Mouse (Mus musculus) erythroblast, adult 5-6 weeks (primary cell): Measurements from ENCODE around the gene Mfn2. TPM values are rescaled to one million over a fixed set of nuclear protein-coding genes. Genes with fewer than 3 reads are reported as not detected.
"Not testable (repeated sequence)": the region's sequence is repeated elsewhere in the genome, so short reads cannot be mapped to it uniquely, and the experiment has no call there.

Experiments
- ATAC-seq: replicated peaks from 2 replicates; pipeline ENCODE4 v1.8.0; 2016; ENCODE audit warnings: moderate number of reproducible peaks, mild to moderate bottlenecking, moderate TSS enrichment, inconsistent platforms; ENCODE audit not compliant: poor library complexity, low FRiP score, severe bottlenecking
- total RNA-seq, 2 experiments: library from RNA; stranded (forward) in 1 of 2; stranded (reverse) in 1 of 2; fragments of 150-400 nt in 1 of 2; fragments of 200-764, 138-1000 nt in 1 of 2; gene quantifications; 2 replicates each; pipeline versions ENCODE4 v1.2.3 to v1.2.4; 2015 to 2017; ENCODE audit warnings: low replicate concordance in 2 of 2

Gene Mfn2
- total RNA-seq, 2 experiments from 2014 or later, result 5.2 to 6.1 TPM

- ATAC-seq, result no peak
These were observed 28.5 kb downstream of the Mfn2 start for GRCm38 (mm10) chr4:147875852-147876575.

- ATAC-seq, result no peak
These were observed 35.3 kb downstream of the Mfn2 start for GRCm38 (mm10) chr4:147869238-147869637.

- ATAC-seq, result peak; percentile 97
These were observed 36.0 kb downstream of the Mfn2 start, which contains the start of the genes Miip and Fv1 for GRCm38 (mm10) chr4:147868450-147869031. Miip (minus strand) TSS chr4:147868816. Fv1 (plus strand) TSS chr4:147868979.

- no peak for ATAC-seq
These were observed 36.7 kb downstream of the Mfn2 start for GRCm38 (mm10) chr4:147867563-147868449.

- ATAC-seq, result not testable (repeated sequence)
These were observed 37.7 kb downstream of the Mfn2 start for GRCm38 (mm10) chr4:147866793-147867192.

GRCm38 (mm10) chr4:147866056-147866455, 38.4 kb downstream of the Mfn2 start:
- no peak for ATAC-seq

- no peak for ATAC-seq
These were observed 38.9 kb downstream of the Mfn2 start for GRCm38 (mm10) chr4:147865651-147866050.

- no peak for ATAC-seq
These were observed 42.5 kb downstream of the Mfn2 start for GRCm38 (mm10) chr4:147862051-147862450.

- ATAC-seq, result no peak
These were observed 53.7 kb downstream of the Mfn2 start for GRCm38 (mm10) chr4:147850776-147851175.

- peak; percentile 18; the same call in 1 of the 2 replicates for ATAC-seq
These were observed 55.9 kb downstream of the Mfn2 start for GRCm38 (mm10) chr4:147848584-147848991.

- ATAC-seq, result peak; percentile 81
These were observed 56.6 kb downstream of the Mfn2 start, which contains the start of gene Zfp933 for GRCm38 (mm10) chr4:147847614-147848583. Zfp933 (minus strand) TSS chr4:147848366.

GRCm38 (mm10) chr4:147842871-147843270, 61.6 kb downstream of the Mfn2 start:
- ATAC-seq, result no peak

- ATAC-seq, result not testable (repeated sequence)
These were observed 65.2 kb downstream of the Mfn2 start for GRCm38 (mm10) chr4:147839282-147839681.

GRCm38 (mm10) chr4:147824389-147824788, 80.1 kb downstream of the Mfn2 start:
- no peak for ATAC-seq

Other genes with a start within 250 kb of the Mfn2 start
- gene Zfp534, start 202.2 kb downstream of the Mfn2 start, total RNA-seq (2015; ENCODE audit: low replicate concordance), result not detected in 2 replicates
- gene Zfp534, start 202.2 kb downstream of the Mfn2 start, total RNA-seq (2017; ENCODE audit: low replicate concordance), result not detected in 2 replicates
- gene Zfp984, start 94.9 kb downstream of the Mfn2 start, total RNA-seq (2015; ENCODE audit: low replicate concordance), result 23.8 and 32.3 TPM in 2 replicates
- 9.9 and 11.8 TPM in 2 replicates for gene Zfp984, start 94.9 kb downstream of the Mfn2 start, total RNA-seq (2017; ENCODE audit: low replicate concordance)
- 0.96 and 3.3 TPM in 2 replicates for gene Zfp933, start 56.3 kb downstream of the Mfn2 start, total RNA-seq (2015; ENCODE audit: low replicate concordance)
- gene Zfp933, start 56.3 kb downstream of the Mfn2 start, total RNA-seq (2017; ENCODE audit: low replicate concordance), result 2.1 and 2.6 TPM in 2 replicates
- 7.3 and 16.3 TPM in 2 replicates for gene Miip, start 35.9 kb downstream of the Mfn2 start, total RNA-seq (2015; ENCODE audit: low replicate concordance)
- gene Miip, start 35.9 kb downstream of the Mfn2 start, total RNA-seq (2017; ENCODE audit: low replicate concordance), result 12.3 and 26.6 TPM in 2 replicates
- gene Fv1, start 35.7 kb downstream of the Mfn2 start, total RNA-seq (2015; ENCODE audit: low replicate concordance), result not detected in 2 replicates
- 1.7 and 4.5 TPM in 2 replicates for gene Fv1, start 35.7 kb downstream of the Mfn2 start, total RNA-seq (2017; ENCODE audit: low replicate concordance)
- gene Plod1, start 32.1 kb upstream of the Mfn2 start, total RNA-seq (2015; ENCODE audit: low replicate concordance), result 1.5 and 2.1 TPM in 2 replicates
- gene Plod1, start 32.1 kb upstream of the Mfn2 start, total RNA-seq (2017; ENCODE audit: low replicate concordance), result 2.4 and 2.6 TPM in 2 replicates
- 12.1 and 14.4 TPM in 2 replicates for gene 2510039O18Rik, start 36.2 kb upstream of the Mfn2 start, total RNA-seq (2015; ENCODE audit: low replicate concordance)
- 9.6 and 11.1 TPM in 2 replicates for gene 2510039O18Rik, start 36.2 kb upstream of the Mfn2 start, total RNA-seq (2017; ENCODE audit: low replicate concordance)
- not detected in 2 replicates for gene Nppb, start 81.1 kb upstream of the Mfn2 start, total RNA-seq (2015; ENCODE audit: low replicate concordance)
- not detected in 2 replicates for gene Nppb, start 81.1 kb upstream of the Mfn2 start, total RNA-seq (2017; ENCODE audit: low replicate concordance)
- not detected in 2 replicates for gene Nppa, start 96.0 kb upstream of the Mfn2 start, total RNA-seq (2015; ENCODE audit: low replicate concordance)
- not detected in 2 replicates for gene Nppa, start 96.0 kb upstream of the Mfn2 start, total RNA-seq (2017; ENCODE audit: low replicate concordance)
- gene Clcn6, start 134.1 kb upstream of the Mfn2 start, total RNA-seq (2015; ENCODE audit: low replicate concordance), result 0.63 and 2.1 TPM in 2 replicates
- 2.0 and 3.1 TPM in 2 replicates for gene Clcn6, start 134.1 kb upstream of the Mfn2 start, total RNA-seq (2017; ENCODE audit: low replicate concordance)
- gene Mthfr, start 134.4 kb upstream of the Mfn2 start, total RNA-seq (2015; ENCODE audit: low replicate concordance), result 1.0 and 5.4 TPM in 2 replicates
- 4.9 and 7.7 TPM in 2 replicates for gene Mthfr, start 134.4 kb upstream of the Mfn2 start, total RNA-seq (2017; ENCODE audit: low replicate concordance)
- 4.6 and 7.3 TPM in 2 replicates for gene Agtrap, start 183.3 kb upstream of the Mfn2 start, total RNA-seq (2015; ENCODE audit: low replicate concordance)
- 7.4 and 9.2 TPM in 2 replicates for gene Agtrap, start 183.3 kb upstream of the Mfn2 start, total RNA-seq (2017; ENCODE audit: low replicate concordance)
- 7.3 and 8.6 TPM in 2 replicates for gene Mad2l2, start 225.7 kb upstream of the Mfn2 start, total RNA-seq (2015; ENCODE audit: low replicate concordance)
- 3.4 and 7.1 TPM in 2 replicates for gene Mad2l2, start 225.7 kb upstream of the Mfn2 start, total RNA-seq (2017; ENCODE audit: low replicate concordance)
- gene Draxin, start 226.0 kb upstream of the Mfn2 start, total RNA-seq (2015; ENCODE audit: low replicate concordance), result 0.42 TPM in 1 of 2 replicates, not detected in the other
- gene Draxin, start 226.0 kb upstream of the Mfn2 start, total RNA-seq (2017; ENCODE audit: low replicate concordance), result 0.84 TPM in 1 of 2 replicates, not detected in the other
- gene Fbxo6, start 247.4 kb upstream of the Mfn2 start, total RNA-seq (2015; ENCODE audit: low replicate concordance), result 2.7 and 3.3 TPM in 2 replicates
- 1.3 and 2.8 TPM in 2 replicates for gene Fbxo6, start 247.4 kb upstream of the Mfn2 start, total RNA-seq (2017; ENCODE audit: low replicate concordance)